Mouse (Mus musculus) limb, embryonic 14.5 days (tissue): ENCODE measurements around the gene Traf7. TPM values are rescaled to one million over a fixed set of nuclear protein-coding genes. Genes with fewer than 3 reads are reported as not detected.

Experiments
- ATAC-seq: fragments of 200-750 bp; cut with Nextera tagmentation; 2 replicates; pipeline ENCODE4 v1.8.0; 2017; ENCODE audit warnings: low read depth, moderate number of reproducible peaks, moderate TSS enrichment; ENCODE audit not compliant: low FRiP score
- DNase-seq: peaks from one replicate; pipeline ENCODE4 v3.0.0-alpha.2; 2015; ENCODE audit warnings: low spot score
- H3K27ac ChIP-seq: fragments of 300-500 bp; sonication (generic); replicated peaks from 2 replicates; pipeline ENCODE4 v1.5.1; 2014; ENCODE audit warnings: low read depth, mild to moderate bottlenecking, low read length, moderate library complexity, mixed read lengths
- H3K27me3 ChIP-seq: fragments of 300-500 bp; sonication (generic); 2 replicates; pipeline ENCODE4 v1.6.1; 2014; ENCODE audit warnings: low read length, mixed read lengths; ENCODE audit not compliant: control insufficient read depth, insufficient read depth
- H3K36me3 ChIP-seq: fragments of 300-500 bp; sonication (generic); 2 replicates; pipeline ENCODE4 v1.6.1; 2014; ENCODE audit warnings: mild to moderate bottlenecking, low read length, moderate library complexity, mixed read lengths; ENCODE audit not compliant: control insufficient read depth, insufficient read depth
- H3K4me1 ChIP-seq: fragments of 300-500 bp; sonication (generic); 2 replicates; pipeline ENCODE4 v1.6.1; 2014; ENCODE audit warnings: antibody characterized with exemption, low read length, mixed read lengths; ENCODE audit not compliant: control insufficient read depth, insufficient read depth
- H3K4me2 ChIP-seq: fragments of 300-500 bp; sonication (generic); replicated peaks from 2 replicates; pipeline ENCODE4 v1.6.1; 2014; ENCODE audit warnings: low read depth, mild to moderate bottlenecking, low read length, moderate library complexity; ENCODE audit not compliant: severe bottlenecking
- H3K4me3 ChIP-seq: fragments of 300-500 bp; sonication (generic); replicated peaks from 2 replicates; pipeline ENCODE4 v1.5.1; 2014; ENCODE audit warnings: low read length
- H3K9ac ChIP-seq: fragments of 300-500 bp; sonication (generic); 2 replicates; pipeline ENCODE4 v1.6.1; 2014; ENCODE audit warnings: mild to moderate bottlenecking, low read depth, low read length, moderate library complexity; ENCODE audit not compliant: severe bottlenecking
- H3K9me3 ChIP-seq: fragments of 300-500 bp; sonication (generic); 2 replicates; pipeline ENCODE4 v1.6.1; 2016; ENCODE audit warnings: low read length; ENCODE audit not compliant: control insufficient read depth
- POLR2A ChIP-seq: fragments of 200-500 bp; IDR thresholded peaks from 2 replicates; pipeline ENCODE4 v1.8.0; 2012; ENCODE audit warnings: inconsistent platforms, mild to moderate bottlenecking, moderate library complexity, borderline replicate concordance; ENCODE audit not compliant: insufficient read depth, insufficient read length; ENCODE audit errors: extremely low read depth
- WGBS: fragments of 180-500 bp; shearing (Covaris S2); extraction: QIAGEN DNeasy Blood & Tissue Kit; methylation state at CpG from one replicate; pipeline ENCODE4 v1.1.7; 2014; 5-methylcytosine and 5-hydroxymethylcytosine counted together
- polyA plus RNA-seq, 2 experiments: library from polyadenylated mRNA; depleted of rRNA in 1 of 2; stranded (reverse) in 1 of 2; unstranded in 1 of 2; fragments of >200 nt; fragmentation: Nextera tagmentation in 1 of 2; extraction: Ambion mirVana in 1 of 2; gene quantifications; 2 replicates each; pipeline versions ENCODE4 v1.2.1 to v1.2.3; 2012 to 2014

Gene Traf7
- polyA plus RNA-seq, 2 experiments, result 81.3 to 308 TPM

DNA sequence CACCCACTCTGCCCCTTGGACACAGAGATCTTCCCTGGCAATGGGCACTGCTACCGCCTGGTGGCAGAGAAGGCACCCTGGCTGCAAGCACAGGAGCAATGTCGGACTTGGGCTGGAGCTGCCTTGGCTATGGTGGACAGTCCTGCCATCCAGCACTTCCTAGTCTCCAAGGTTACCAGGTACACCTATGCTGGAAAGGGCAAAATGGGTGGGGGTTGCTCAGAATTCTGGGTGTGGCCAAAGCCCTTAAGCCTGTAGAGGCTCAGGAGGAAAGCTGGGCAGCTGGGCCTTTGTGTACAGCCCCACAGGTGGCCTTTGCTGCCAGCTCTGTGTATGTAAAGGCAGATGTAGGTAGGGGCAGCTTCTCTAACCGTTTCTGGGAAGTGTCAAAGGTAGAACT lies 38.1 kb upstream of the Traf7 start:
- no peak for DNase-seq
- no peak for ATAC-seq

DNA sequence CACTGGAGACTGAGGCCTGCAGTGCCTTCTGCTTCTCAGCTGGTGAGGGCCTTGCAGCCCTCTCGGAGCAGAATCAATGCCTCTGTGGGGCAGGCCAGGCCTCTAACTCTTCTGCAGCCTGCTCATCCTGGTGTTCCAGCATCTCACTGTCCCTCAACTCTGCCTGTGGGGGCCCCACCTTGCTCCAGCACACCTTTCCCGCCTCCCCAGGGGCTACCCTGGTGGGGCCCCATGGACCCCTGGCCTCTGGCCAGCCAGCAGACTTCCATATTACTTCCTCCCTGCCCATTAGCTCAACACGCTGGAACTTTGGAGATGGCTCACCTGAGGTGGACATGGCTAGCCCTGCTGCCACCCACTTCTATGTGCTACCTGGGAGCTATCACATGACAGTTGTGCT lies 37.4 kb upstream of the Traf7 start:
- Histone ChIP-seq H3K36me3 (peaks cover 64% of the 10 kb centered on the region), H3K27me3 (no peaks in the 10 kb centered on the region), H3K4me2 (no peak overlapping the region), H3K9ac (no peak overlapping the region), H3K9me3 (no peaks in the 10 kb centered on the region), H3K4me3 (no peak overlapping the region), H3K4me1 (no peaks in the 10 kb centered on the region; the same call in 1 of the 2 replicates), H3K27ac (no peak overlapping the region)
- 90% methylated on average over 3 of the region's 3 CpGs for WGBS
- no peak for TF ChIP-seq POLR2A
- ATAC-seq (no peak), DNase-seq (no peak)

More for the DNA sequence above, 38.1 kb upstream of the Traf7 start:
- H3K36me3 ChIP-seq, result peaks cover 64% of the 10 kb centered on the region
- H3K4me3 ChIP-seq, result no peak overlapping the region
- TF ChIP-seq POLR2A, result no peak
- no peak overlapping the region for H3K27ac ChIP-seq
- H3K4me1 ChIP-seq, result no peaks in the 10 kb centered on the region
- no peaks in the 10 kb centered on the region for H3K27me3 ChIP-seq
- H3K9me3 ChIP-seq, result no peaks in the 10 kb centered on the region
- H3K9ac ChIP-seq, result no peak overlapping the region
- 82% methylated on average over 3 of the region's 3 CpGs for WGBS
- H3K4me2 ChIP-seq, result no peak overlapping the region

DNA sequence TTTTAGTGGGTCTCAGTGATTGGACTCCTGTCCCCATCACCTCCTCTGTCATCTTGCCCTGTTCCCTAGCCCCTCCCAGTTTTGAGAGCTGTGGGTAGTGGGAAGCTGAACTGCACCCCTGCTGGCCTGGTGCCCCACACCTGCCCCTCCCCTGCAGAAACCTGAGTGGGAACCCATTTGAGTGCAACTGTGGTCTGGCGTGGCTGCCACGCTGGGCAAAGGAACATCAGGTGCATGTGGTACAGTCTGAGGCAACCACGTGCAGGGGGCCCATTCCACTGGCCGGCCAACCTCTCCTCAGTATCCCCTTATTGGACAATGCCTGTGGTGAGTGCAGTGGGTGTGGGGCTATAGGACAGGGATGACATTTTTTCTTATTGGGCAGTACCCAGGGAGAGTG lies 36.7 kb upstream of the Traf7 start:
- peaks cover 57% of the 10 kb centered on the region for H3K36me3 ChIP-seq

DNA sequence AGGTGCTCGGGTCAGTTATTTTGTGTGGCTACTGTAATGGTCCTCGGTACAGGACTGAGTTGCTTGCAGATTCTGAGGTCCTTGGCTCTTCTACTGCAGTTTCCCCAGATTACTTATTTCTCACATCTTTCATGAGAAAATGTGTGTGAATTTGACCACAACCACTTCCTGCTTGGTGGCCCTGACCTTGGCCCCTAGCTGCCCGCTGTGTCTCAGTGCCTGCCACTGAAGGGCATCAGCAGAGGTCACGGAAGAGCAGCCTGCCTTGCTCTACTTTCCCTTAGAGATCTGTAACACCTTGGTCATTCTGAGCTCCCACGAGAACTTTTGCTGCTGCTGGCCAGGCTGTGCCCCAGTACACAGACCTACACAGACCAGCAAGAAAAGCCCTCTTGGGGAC lies 35.9 kb upstream of the Traf7 start:
- no peaks in the 10 kb centered on the region for H3K9me3 ChIP-seq
- TF ChIP-seq POLR2A, result no peak
- ATAC-seq, result no peak
- H3K27me3 ChIP-seq, result no peaks in the 10 kb centered on the region
- H3K27ac ChIP-seq, result no peak overlapping the region
- peaks cover 8% of the 10 kb centered on the region for H3K4me1 ChIP-seq
- 86% methylated on average over 5 of the region's 5 CpGs for WGBS
- no peak for DNase-seq
- H3K36me3 ChIP-seq, result peaks cover 51% of the 10 kb centered on the region
- no peak overlapping the region for H3K4me3 ChIP-seq
- no peak overlapping the region for H3K9ac ChIP-seq
- H3K4me2 ChIP-seq, result no peak overlapping the region

More for the DNA sequence above, 36.7 kb upstream of the Traf7 start:
- H3K4me1 ChIP-seq, result peaks cover 2% of the 10 kb centered on the region; the same call in 1 of the 2 replicates
- no peak for TF ChIP-seq POLR2A
- 86% methylated on average over 4 of the region's 4 CpGs for WGBS
- no peak for DNase-seq
- no peak overlapping the region for H3K4me3 ChIP-seq
- H3K27ac ChIP-seq, result no peak overlapping the region
- no peak overlapping the region for H3K9ac ChIP-seq
- no peak overlapping the region for H3K4me2 ChIP-seq
- H3K27me3 ChIP-seq, result no peaks in the 10 kb centered on the region
- no peak for ATAC-seq
- H3K9me3 ChIP-seq, result no peaks in the 10 kb centered on the region

DNA sequence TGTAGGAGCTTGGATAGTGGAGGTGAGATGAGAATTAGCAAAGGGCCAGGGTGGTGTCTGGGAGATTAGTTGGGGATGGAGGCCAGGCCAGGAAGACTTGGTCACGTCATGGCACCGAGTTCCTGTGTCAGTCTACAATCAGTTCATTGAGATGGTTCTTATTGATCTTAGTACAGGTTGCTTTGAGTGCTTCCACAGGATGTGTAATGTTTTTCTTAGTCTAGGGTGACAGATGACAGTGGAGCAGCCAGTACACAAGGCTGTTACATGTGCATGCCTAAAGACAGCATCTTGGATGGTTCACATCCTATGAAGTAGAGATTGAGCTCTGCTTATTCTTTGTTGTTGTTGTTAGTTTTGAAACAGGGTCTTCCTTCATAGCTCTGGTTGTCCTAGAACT lies 33.9 kb upstream of the Traf7 start:
- DNase-seq (no peak), ATAC-seq (no peak)
- H3K36me3 ChIP-seq, result peaks cover 31% of the 10 kb centered on the region
- H3K4me1 ChIP-seq, result peaks cover 21% of the 10 kb centered on the region
- no peak overlapping the region for H3K4me3 ChIP-seq
- H3K4me2 ChIP-seq, result no peak overlapping the region
- no peak overlapping the region for H3K27ac ChIP-seq
- TF ChIP-seq POLR2A, result no peak
- H3K27me3 ChIP-seq, result no peaks in the 10 kb centered on the region
- H3K9ac ChIP-seq, result no peak overlapping the region
- 98% methylated on average over 2 of the region's 2 CpGs for WGBS
- H3K9me3 ChIP-seq, result no peaks in the 10 kb centered on the region
